Comparison of ENCODE assay signal across 23 mouse cellular contexts in the genomic region with DNA sequence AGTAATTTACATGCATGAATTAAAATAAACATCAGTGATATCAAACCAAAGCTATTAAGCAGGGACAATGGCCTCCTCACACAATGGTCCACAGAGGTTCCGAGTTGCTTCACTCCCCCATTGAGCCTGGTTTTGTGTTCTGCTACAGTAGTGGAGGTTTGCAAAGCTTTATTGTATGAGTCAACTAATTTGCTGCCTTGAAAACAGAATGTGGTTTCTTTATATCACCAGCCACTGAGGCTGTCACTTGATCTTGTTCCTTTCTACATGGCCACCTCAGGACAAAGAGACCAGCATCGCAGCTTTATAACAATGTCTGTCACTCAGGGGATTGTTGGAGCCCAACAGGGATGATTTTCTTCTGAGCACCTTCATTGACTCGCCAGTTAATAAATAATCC.
DNase-seq lines count a peak whose midpoint lies in the region; ATAC-seq and TF ChIP-seq lines count a peak whose summit lies in the region.
"Had no signal": no experiment of that assay in that cellular context is flagged by ENCODE, and none has a peak within 500 bp of the region (broad histone marks: within the 10 kb centered on the region; RNA-seq: fewer than 3 reads in every experiment).

No protein-coding gene starts in this region.

- no peak for TF ChIP-seq POLR2A in brain, embryonic 14.5 days (IDR thresholded peaks at IDR 0.05; ENCODE audit: borderline replicate concordance, extremely low read depth, insufficient read depth, insufficient read length, poor library complexity, severe bottlenecking)

- H3K4me1 ChIP-seq in forebrain, embryonic 11.5 days (replicated peaks; ENCODE audit: control insufficient read depth, insufficient read depth, low read length) = peaks cover 5% of the 10 kb centered on the region; the same call in 1 of the 2 replicates
- H3K4me1 ChIP-seq in forebrain, embryonic 15.5 days = 0 out of 2 replicates have a peak, but pooled peaks cover 5% of the 10 kb centered on the region
- H3K4me1 ChIP-seq in kidney, embryonic 16.5 days (ENCODE audit: insufficient read depth, low read length) = no peaks in the 10 kb centered on the region
- H3K4me1 ChIP-seq in kidney, embryonic 15.5 days = 0 out of 2 replicates have a peak, but pooled peaks cover 2% of the 10 kb centered on the region
- H3K4me1 ChIP-seq: heart, embryonic 13.5 days; liver, embryonic 12.5 days; neural tube, embryonic 13.5 days; stomach, embryonic 15.5 days had no signal

- H3K9me3 ChIP-seq in forebrain, embryonic 11.5 days (ENCODE audit: control insufficient read depth, low read length) = no peaks in the 10 kb centered on the region
- no peaks in the 10 kb centered on the region for H3K9me3 ChIP-seq in forebrain, embryonic 15.5 days
- no peaks in the 10 kb centered on the region for H3K9me3 ChIP-seq in kidney, embryonic 16.5 days (ENCODE audit: low read length)
- no peaks in the 10 kb centered on the region for H3K9me3 ChIP-seq in kidney, embryonic 15.5 days (replicated peaks)
- H3K9me3 ChIP-seq: heart, embryonic 13.5 days; liver, embryonic 12.5 days; midbrain, embryonic 12.5 days; neural tube, embryonic 13.5 days; stomach, embryonic 15.5 days had no signal

- no peak overlapping the region for H3K27ac ChIP-seq in forebrain, embryonic 11.5 days (ENCODE audit: low read depth, low read length)
- no peak overlapping the region for H3K27ac ChIP-seq in forebrain, embryonic 15.5 days (replicated peaks)
- H3K27ac ChIP-seq in kidney, embryonic 16.5 days (ENCODE audit: low read length) = no peak overlapping the region
- H3K27ac ChIP-seq in kidney, embryonic 15.5 days = no peak overlapping the region
- H3K27ac ChIP-seq: heart, embryonic 13.5 days; liver, embryonic 12.5 days; midbrain, embryonic 12.5 days; neural tube, embryonic 13.5 days; stomach, embryonic 15.5 days had no signal

- ATAC-seq in forebrain, embryonic 11.5 days (replicated peaks; ENCODE audit: low FRiP score) = peak; percentile 61; the same call in 1 of the 2 replicates
- ATAC-seq in forebrain, embryonic 15.5 days (replicated peaks) = no peak
- ATAC-seq in kidney, embryonic 16.5 days (ENCODE audit: low FRiP score, low TSS enrichment) = peak; percentile 42; the same call in 1 of the 2 replicates
- no peak for ATAC-seq in kidney, embryonic 15.5 days (replicated peaks; ENCODE audit: low FRiP score)
- ATAC-seq: intestine, embryonic 16.5 days; liver, embryonic 12.5 days; liver, postnatal 0 days had no signal

- no peaks in the 10 kb centered on the region for H3K27me3 ChIP-seq in forebrain, embryonic 11.5 days (ENCODE audit: control insufficient read depth, insufficient read depth, low read length)
- no peaks in the 10 kb centered on the region for H3K27me3 ChIP-seq in forebrain, embryonic 15.5 days
- no peaks in the 10 kb centered on the region for H3K27me3 ChIP-seq in kidney, embryonic 16.5 days (ENCODE audit: insufficient read depth, low read length)
- H3K27me3 ChIP-seq in kidney, embryonic 15.5 days = no peaks in the 10 kb centered on the region
- H3K27me3 ChIP-seq: heart, embryonic 13.5 days; liver, embryonic 12.5 days; midbrain, embryonic 12.5 days; neural tube, embryonic 13.5 days; stomach, embryonic 15.5 days had no signal

- 11% methylated on average over 3 of the region's 3 CpGs for WGBS in forebrain, embryonic 11.5 days
- WGBS in forebrain, embryonic 15.5 days = 5% methylated on average over 3 of the region's 3 CpGs
- WGBS in kidney, embryonic 16.5 days = 55% methylated on average over 3 of the region's 3 CpGs
- 55% methylated on average over 3 of the region's 3 CpGs for WGBS in kidney, embryonic 15.5 days

- no peak for DNase-seq in forebrain, embryonic 11.5 days (ENCODE audit: low spot score)
- peak; percentile 57 for DNase-seq in brain, embryonic 14.5 days (ENCODE audit: low read depth)
- DNase-seq in retina, postnatal 1 day = peak; percentile 39
- DNase-seq in spleen, postnatal 14 days (ENCODE audit: low spot score in 2 of 2) = no peak
- DNase-seq: adrenal gland, adult 2 months; cerebellum, postnatal 10 days; gastrocnemius, postnatal 10 days; heart, postnatal 10 days; kidney, adult 8-10 months; layer of hippocampus, postnatal 36 days; left cerebral cortex, postnatal 4 days; liver, postnatal 0 days; lung, postnatal 36 days; right cerebral cortex, postnatal 14 days had no signal

- TF ChIP-seq CTCF in brain, embryonic 14.5 days (IDR thresholded peaks at IDR 0.05; ENCODE audit: borderline replicate concordance, extremely low read depth, insufficient read depth, insufficient read length) = no peak

- H3K4me3 ChIP-seq in forebrain, embryonic 11.5 days (ENCODE audit: low read depth, low read length) = no peak overlapping the region
- no peak overlapping the region for H3K4me3 ChIP-seq in forebrain, embryonic 15.5 days
- H3K4me3 ChIP-seq in kidney, embryonic 16.5 days (ENCODE audit: low read length) = no peak overlapping the region
- H3K4me3 ChIP-seq in kidney, embryonic 15.5 days (replicated peaks) = no peak overlapping the region
- H3K4me3 ChIP-seq: heart, embryonic 13.5 days; liver, embryonic 12.5 days; midbrain, embryonic 12.5 days; neural tube, embryonic 13.5 days; stomach, embryonic 15.5 days had no signal

- H3K36me3 ChIP-seq in forebrain, embryonic 11.5 days (ENCODE audit: control insufficient read depth, insufficient read depth, low read length) = no peaks in the 10 kb centered on the region
- no peaks in the 10 kb centered on the region for H3K36me3 ChIP-seq in forebrain, embryonic 15.5 days
- H3K36me3 ChIP-seq in kidney, embryonic 16.5 days (ENCODE audit: insufficient read depth, low read length) = no peaks in the 10 kb centered on the region
- H3K36me3 ChIP-seq in kidney, embryonic 15.5 days = no peaks in the 10 kb centered on the region
- H3K36me3 ChIP-seq: heart, embryonic 13.5 days; liver, embryonic 12.5 days; midbrain, embryonic 12.5 days; neural tube, embryonic 13.5 days; stomach, embryonic 15.5 days had no signal

- H3K9ac ChIP-seq in forebrain, embryonic 11.5 days (ENCODE audit: low read length) = no peak overlapping the region
- H3K9ac ChIP-seq in forebrain, embryonic 15.5 days (replicated peaks) = no peak overlapping the region
- H3K9ac ChIP-seq in kidney, embryonic 16.5 days (replicated peaks; ENCODE audit: low read length) = no peak overlapping the region
- no peak overlapping the region for H3K9ac ChIP-seq in kidney, embryonic 15.5 days
- H3K9ac ChIP-seq: heart, embryonic 13.5 days; liver, embryonic 12.5 days; liver, postnatal 0 days; midbrain, embryonic 12.5 days; neural tube, embryonic 13.5 days; stomach, embryonic 15.5 days had no signal

- H3K4me2 ChIP-seq in forebrain, embryonic 11.5 days (ENCODE audit: low read depth, low read length, severe bottlenecking) = no peak overlapping the region
- no peak overlapping the region for H3K4me2 ChIP-seq in forebrain, embryonic 15.5 days (replicated peaks)
- H3K4me2 ChIP-seq in kidney, embryonic 16.5 days (replicated peaks; ENCODE audit: low read depth, low read length) = no peak overlapping the region
- no peak overlapping the region for H3K4me2 ChIP-seq in kidney, embryonic 15.5 days
- H3K4me2 ChIP-seq: heart, embryonic 13.5 days; liver, embryonic 12.5 days; midbrain, embryonic 12.5 days; neural tube, embryonic 13.5 days; stomach, embryonic 15.5 days had no signal

Comparison
In these comparisons a context has a peak if more than half of its experiments do, and no peak if none do; other contexts are left out.
1. ATAC-seq: peak in forebrain, embryonic 11.5 days (single experiment) and kidney, embryonic 16.5 days (single experiment); none in forebrain, embryonic 15.5 days (single experiment) and kidney, embryonic 15.5 days (single experiment).
2. DNase-seq: peak in brain, embryonic 14.5 days (single experiment) and retina, postnatal 1 day (single experiment); none in forebrain, embryonic 11.5 days (single experiment) and spleen, postnatal 14 days (0 of 2).